Mouse (Mus musculus) heart, postnatal 36 days (tissue): ENCODE data around the gene Rnf41. TPM values are rescaled to one million over a fixed set of nuclear protein-coding genes. Genes with fewer than 3 reads are reported as not detected.

Experiments used
- DNase-seq, 2 experiments: peaks; one replicate each; pipeline ENCODE4 v3.0.0; 2021 to 2022
- intact Hi-C: fragments of 180-260 bp; cut with DNase I; formaldehyde crosslinking; loops from one replicate; pipeline ENCODE4 v1.15.1; 2025
- total RNA-seq, 2 experiments: library from RNA; stranded (reverse); gene quantifications; 2 replicates each; pipeline ENCODE4 v1.2.3; 2021

Rnf41 gene
- total RNA-seq, 2 experiments from 2014 or later = 16.3 to 18.3 TPM

DNA sequence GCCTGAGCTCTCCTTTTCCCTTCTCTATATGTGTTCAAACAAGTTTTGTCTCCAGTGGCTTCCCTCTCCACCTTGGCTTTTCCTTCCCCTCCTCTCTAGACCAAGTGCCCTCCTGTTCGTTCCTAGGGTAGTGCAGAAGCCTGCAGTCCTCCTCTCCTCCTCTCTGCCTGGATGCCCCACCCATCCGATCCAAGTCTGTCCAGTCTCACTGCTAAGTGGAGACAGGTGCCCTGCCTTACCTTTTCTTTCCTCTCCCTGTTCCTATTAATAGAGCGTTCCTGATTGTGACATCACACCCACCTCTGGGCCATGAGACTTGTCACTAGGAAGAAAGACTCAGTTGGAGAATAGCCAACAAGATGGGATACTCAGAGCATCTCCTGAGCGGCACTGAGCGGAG, 3.4 kb downstream of the Rnf41 start:
- intact Hi-C loops = loop anchor here (5.0 kb wide), 1 partner anchor 132 kb away; the partner anchor contains the start of genes Rpl41 and Zc3h10
- DNase-seq = no peak

DNA sequence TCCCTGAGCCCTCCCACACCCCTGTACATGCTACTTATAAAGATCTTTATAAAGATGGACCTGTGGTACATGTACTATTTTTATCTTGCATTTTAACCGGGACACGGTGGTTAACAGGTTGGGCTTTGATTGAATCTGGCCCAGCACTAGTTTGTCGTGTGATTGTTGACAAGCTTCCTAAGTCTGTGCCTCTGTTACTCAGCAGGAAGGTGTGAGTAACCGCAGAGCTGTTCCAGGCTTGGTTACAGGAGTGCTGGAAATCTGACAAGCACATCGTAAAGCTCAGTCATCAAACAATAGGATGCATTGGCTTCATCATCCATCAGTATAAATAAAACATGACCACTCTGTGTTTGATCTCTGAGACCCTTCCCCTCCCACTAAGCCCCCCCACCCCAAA, 11.0 kb downstream of the Rnf41 start:
- DNase-seq = no peak
- intact Hi-C loops = no loop called here

DNA sequence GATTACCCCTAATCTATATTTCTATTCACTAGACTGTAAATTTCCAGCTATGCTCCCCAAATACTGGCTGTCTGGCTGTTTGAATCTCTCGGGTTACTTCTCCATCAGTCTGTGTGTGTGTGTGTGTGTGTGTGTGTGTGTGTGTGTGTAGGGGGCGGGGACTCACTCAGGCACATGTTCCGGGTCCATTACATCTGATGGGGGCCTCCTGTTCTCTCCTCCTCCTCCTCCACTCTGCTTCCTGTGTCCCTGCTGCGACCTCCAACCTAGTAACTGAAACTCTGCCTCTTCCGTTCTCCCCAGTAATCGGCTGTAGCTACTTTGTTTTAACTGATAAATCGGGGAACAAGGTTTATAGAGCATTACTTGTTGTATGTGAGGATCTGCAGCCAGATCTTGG, 13.1 kb downstream of the Rnf41 start:
- no peak for DNase-seq
- intact Hi-C loops = no loop called here

DNA sequence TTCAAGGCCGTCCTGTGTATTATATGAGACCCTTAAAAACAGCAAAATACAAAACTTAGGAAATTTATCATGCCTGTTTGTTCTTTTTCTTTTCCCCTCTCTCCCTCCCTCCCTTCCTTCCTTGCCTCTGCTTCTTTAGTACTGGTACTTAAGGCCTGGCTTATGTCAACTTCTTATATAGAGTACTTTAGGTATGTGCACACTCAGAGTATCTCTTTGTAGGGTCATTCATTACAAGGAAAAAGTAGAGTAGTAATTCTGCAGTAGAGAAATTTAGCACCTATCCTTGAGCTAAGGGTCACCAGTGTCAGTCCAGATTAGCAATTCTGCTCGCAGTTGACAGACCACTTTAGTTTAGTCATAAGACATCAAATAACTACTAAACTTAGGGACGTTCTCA, 13.8 kb downstream of the Rnf41 start:
- no peak for DNase-seq
- intact Hi-C loops = no loop called here

DNA sequence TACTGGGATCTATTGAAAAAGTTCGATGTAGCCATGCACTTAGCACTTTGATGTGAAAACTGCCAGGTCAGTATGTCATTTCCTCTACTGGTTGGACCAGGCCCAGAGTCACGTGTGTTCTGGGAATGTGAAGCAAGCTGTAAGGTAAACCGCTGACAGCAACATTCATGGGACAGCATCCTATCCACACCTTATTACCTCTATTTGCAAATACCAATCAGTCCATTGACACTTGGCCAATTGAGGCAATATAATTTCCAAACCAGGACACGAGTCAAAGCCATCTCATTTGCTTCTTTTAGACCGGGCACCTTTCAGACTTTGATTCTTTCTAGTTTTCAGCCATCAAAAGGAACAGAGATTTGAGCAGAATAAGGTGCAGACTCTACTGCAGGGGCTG, 17.6 kb downstream of the Rnf41 start:
- DNase-seq = no peak
- intact Hi-C loops = no loop called here

DNA sequence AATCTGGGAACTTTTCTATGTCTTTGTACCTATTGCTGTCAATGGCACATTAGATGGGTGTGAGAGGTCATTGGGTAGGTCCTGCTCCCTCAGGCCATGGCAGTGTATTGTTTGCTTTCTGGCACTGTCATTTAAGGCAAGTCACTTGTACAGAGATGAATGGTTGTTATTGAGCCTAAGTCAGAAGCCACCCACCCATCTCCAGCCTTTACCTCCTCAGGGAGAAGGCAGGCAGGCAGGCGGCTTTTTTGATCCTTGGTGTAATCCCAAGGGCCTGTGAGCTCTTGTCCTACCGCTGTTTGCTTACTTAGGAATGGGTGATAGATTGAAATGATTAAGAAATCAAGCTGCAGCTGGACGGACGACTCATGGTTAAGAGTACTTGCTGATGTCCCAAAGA, 18.0 kb downstream of the Rnf41 start:
- intact Hi-C loops = no loop called here
- DNase-seq = no peak

DNA sequence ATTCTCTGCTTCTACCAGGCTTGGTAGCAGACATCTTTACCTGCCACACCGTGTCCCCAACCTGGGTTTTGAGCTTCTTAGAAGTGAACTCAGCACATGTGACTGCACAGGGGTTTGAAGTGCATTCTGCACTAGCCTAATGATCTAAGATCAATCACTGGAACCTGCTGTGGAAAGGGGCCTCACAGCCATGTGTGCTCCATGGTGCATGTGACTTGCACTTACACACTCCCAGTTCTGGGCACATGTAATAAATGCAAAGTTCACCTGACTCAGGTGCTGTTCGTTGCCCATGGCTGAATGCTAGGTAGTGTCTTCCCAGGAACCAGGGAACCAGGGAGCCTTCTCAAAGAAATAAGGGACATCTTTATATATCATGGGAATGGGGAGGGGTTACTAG, 22.0 kb downstream of the Rnf41 start:
- no peak for DNase-seq
- intact Hi-C loops = no loop called here

DNA sequence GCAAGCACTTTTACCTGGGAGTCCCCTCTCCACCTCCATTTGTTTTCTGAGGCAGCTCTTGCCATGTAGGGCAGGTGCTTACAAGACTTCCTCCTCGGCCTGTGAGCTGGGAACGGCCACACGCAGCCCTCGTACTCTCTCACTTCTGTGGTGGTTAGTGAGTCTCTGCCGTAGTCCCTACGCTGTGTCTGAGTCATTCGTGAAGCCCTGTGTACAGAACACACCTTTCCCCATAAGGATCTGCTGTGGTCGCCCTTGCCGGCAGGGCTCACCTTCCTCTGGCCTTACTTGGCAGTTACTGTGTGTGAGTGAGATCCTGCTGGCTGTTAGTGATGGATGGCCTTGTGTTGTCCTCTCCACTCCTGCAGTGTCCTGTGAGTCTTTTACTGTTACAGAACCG, 23.2 kb downstream of the Rnf41 start:
- intact Hi-C loops = no loop called here
- DNase-seq = no peak

DNA sequence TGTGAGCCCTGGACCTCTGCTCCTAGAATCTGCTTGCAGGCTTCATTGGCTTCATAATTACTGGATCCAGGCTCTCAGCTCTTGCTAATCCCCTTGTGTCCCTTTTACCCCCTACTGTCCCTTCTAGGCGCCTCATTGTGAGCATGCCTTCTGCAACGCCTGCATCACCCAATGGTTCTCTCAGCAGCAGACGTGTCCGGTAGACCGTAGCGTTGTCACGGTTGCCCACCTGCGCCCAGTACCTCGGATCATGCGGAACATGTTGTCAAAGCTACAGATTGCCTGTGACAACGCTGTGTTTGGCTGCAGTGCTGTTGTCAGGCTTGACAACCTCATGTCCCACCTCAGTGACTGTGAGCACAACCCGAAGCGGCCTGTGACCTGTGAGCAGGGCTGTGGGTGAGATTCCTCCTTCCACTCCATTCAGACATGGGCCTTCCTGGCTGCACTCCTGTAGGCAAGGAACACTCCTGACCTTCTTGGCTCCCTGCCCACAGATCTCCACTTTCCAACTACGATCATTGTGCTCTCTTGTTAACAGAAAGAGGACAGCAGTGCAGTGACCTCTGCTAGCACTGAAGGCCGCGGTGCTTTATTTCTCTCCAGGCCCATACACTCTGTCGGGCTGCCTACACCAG, 23.8 kb downstream of the Rnf41 start:
- intact Hi-C loops = no loop called here
- DNase-seq = peak; percentile 47 to 57

DNA sequence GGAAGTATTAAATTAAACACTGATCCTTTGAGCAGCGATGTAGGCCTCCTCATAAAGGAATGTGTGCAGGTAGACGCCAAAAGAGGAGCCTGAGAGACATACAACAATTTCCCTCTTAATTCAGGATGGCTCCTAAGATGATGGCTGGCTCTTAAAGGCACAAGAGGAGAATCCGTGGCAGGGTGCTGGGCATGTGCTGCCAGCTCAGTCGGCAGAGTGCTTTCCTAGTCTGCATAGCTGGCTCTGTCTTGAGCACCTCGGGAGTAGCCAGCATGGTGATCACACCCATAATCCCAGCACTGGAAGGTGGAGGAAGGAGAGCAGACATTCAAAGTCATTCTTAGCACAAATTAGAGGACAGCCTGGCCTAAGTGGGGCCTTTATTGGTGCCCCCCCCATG, 24.4 kb downstream of the Rnf41 start:
- intact Hi-C loops = no loop called here
- DNase-seq = no peak

DNA sequence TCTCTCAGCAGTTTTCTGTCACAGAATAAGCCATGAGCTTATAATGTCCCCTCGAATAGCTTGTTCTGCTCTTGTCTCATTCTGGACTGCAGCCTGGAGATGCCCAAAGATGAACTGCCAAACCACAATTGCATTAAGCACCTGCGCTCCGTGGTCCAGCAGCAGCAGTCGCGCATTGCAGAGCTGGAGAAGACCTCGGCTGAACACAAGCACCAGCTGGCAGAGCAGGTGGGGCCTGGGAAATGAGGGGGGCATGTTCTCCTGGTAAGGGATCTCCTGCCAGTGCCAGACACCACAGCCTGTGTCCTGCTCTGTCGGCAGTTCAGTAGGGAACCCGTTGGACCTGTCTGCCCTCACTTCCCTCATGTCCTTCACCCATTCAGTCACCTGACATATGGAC, 24.9 kb downstream of the Rnf41 start:
- intact Hi-C loops = no loop called here
- no peak for DNase-seq

DNA sequence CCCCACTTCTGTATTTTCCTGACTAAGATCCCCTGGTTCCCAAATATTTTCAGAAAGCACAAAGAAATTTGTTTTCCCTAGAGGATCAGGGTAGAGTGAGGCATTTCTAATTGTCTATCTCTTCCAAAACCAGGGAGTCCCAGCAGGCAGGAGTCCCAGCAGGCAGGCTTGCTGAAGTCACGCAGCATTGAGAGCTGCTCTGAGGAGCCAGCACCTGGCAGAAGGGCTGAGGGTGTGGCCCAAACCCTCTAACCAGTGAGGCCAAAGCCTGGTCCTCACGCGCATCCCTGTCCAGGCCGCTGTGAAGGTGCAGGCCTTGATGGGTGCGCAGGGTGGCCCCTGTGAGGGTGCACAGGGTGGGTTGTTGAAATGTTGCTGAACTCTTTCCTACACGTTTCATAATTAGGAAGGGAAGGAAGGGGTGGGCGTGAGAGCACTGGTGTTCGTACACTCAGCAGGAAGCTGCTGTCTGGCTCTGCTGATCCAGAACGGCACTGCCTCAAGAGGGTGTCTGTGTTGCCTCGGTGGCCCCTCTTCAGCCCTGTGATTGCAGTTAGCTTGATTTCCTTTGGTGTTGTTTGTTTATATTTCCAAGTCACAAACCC, 27.3 kb downstream of the Rnf41 start:
- intact Hi-C loops = no loop called here
- DNase-seq = no peak

DNA sequence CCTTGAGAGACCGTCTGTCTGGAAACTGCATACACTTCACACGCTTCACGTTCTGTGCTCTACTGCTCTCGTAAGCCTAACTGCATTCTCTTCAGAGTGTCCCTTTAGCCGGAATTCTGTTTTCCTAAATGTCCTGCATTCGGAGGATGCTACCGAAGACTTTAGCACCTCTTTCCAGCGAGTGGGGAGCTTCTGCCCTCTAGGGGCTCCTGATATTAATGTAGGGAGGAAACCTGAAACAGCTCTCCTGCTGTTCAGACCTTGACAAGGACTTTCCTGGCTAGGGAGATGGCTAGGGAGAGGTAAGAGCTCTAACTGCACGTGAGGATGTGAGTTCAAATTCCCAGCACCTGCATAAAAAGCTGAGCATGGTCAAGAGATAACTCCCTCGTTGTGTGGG, 28.9 kb downstream of the Rnf41 start:
- peak in 1 of 2 experiments; percentile 31 for DNase-seq
- intact Hi-C loops = no loop called here

DNA sequence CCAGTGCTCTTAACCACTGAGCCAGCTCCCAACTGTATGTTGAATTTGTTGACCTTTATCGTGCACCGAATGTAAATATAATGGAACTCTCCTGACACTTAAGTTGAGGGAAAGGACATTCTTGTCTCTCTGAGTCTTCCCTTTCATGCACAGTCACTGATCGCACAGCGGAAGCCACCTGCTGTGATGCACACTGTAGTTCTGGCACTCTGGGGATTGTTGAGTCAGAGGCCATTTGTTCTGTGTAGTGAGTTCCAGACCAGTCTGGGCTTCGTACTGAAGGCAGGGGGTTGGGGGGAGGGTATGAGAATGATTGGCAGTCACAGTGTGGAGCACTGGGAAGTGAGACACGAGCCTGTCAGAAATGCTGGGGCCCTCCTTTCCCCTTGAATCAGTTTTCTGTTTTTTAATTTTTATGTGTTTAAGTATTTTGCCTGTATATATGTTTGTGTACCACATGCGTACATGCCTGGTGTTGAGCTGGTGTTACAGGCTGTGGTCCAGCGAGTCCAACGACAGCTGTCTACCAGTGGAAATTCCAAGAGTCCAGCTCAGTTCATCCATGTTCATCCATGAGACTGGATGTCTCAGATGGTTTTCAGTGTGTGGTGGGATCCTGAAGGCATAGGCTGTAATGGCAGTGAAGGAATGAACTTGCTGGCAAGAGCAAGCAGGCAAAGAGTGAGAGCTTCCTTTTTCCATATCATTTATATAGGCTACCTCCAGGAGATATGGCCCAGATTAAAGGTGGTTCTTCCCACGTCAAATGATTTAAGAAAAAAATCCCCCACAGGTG, 30.1 kb downstream of the Rnf41 start:
- no peak for DNase-seq
- intact Hi-C loops = loop anchor here (2.0 kb wide), 1 partner anchor 23 kb away; no protein-coding TSS in a partner anchor

DNA sequence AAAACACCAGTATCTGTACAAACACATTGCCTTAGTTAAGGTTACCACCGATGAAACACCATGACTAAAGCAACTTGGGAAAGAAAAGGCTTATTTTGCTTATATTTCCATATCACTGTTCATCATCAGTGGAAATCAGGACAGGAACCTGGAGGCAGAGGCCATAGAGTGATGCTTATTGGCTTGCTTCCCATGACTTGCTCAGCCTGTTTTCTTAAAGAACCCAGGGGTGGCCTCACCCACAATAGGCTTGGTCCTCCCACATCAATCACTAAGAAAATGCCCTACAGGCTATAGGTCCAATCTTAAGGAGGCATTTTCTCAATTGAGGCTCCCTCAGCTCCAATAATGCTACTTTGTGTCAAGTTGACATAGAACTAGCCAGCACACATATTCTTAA, 31.3 kb downstream of the Rnf41 start:
- no peak for DNase-seq
- intact Hi-C loops = loop anchor here (2.0 kb wide), 1 partner anchor 24 kb away; no protein-coding TSS in a partner anchor

DNA sequence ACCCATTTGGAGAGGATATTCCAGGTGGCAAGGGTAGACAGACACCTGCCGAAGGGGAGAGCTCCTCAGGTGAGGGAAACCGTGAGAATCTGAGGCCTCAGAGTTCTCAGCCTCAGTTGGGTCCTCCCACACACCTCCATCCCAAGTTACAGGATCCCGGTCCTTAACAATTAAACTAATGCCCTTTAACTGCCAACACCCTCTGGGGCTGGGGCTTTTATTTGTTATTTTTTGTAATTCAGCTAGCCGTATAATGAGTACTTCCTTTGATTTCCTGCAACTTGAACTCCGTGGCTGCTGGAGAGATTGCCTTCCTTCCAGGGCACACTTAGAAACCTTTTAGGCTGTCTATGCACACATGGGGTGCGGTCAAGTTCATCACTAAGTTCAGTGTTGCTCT, 32.9 kb downstream of the Rnf41 start:
- intact Hi-C loops = no loop called here
- no peak for DNase-seq

DNA sequence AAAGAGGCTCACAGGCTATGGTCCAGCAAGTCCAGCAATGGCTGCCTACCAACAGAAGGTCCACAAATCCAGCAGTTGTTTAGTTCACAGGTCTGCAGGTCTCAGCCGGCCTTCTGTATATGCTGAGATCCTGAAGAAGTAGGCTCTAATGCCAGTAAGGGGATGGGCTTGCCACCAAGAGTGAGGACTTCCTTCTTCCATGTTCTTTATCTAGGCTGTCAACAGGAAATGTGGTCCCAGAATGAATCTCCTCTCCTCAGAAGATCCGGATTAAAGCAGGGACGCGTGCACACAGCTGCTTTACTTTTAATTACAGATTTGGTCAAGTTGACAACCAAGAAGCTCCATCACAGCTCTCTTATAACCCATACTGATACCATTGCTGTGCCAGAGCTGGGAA, 34.0 kb downstream of the Rnf41 start:
- intact Hi-C loops = no loop called here
- DNase-seq = no peak

DNA sequence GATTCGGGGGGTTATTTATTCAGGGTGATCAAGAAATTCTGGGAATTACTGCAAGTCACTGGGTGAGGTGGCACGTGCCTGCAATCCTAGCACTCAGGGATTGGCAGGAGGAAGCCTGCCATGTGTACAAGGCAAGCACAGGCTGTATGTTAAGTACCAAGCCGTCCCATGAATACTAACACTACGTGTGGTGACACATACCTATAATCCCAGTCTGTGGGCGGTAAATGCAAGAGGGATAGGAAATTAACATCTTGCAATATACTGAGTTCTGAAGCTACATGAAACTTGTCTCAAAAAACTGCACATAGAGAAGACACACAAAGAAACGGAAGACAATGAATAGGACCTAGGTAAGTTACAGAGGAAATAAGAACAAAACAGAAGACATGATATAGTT, 39.6 kb downstream of the Rnf41 start:
- DNase-seq = no peak
- intact Hi-C loops = no loop called here

DNA sequence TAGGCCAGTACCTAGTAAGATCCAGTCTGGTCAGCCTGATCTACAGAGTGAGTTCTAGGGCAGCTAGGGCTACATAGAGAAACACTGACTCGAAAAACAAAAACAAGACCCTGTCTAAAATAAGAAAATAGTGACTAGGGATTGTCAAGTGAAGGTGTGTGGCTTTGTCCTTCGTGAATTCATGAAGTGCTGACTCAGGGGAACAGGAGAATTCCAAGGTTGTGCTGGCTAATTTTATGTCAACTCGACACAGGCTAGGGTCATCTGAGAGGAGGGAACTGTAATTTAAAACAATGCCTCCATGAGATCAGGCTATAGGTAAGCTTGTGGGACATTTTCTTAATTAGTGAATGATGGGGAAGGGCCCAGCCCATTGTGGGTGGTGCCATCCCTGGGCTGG, 43.0 kb downstream of the Rnf41 start:
- DNase-seq = no peak
- intact Hi-C loops = loop anchor here (2.0 kb wide), 1 partner anchor 120 kb away; no protein-coding TSS in a partner anchor

DNA sequence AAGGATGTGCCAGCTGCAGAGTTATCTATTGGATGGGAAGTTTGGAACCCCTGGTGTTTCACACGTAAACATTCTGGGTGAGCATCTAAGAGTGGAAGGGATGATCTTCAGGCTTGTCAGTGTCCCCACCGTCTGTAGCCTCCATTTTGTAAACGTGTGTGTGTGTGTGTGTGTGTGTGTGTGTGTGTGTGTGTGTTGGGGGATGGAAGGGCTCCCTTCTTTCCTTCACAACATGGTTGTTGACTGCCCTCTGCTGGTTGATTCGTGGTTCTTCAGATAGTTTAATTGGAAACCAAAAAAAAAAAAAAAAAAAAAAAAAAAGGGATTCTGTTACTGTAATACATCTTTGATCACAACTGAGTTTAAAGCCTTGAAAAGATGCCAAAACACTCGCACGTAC, 43.8 kb downstream of the Rnf41 start:
- intact Hi-C loops = loop anchor here (1.0 to 2.0 kb wide), 3 partner anchors 46 to 120 kb away; no protein-coding TSS in a partner anchor
- DNase-seq = peak; percentile 69 to 72

DNA sequence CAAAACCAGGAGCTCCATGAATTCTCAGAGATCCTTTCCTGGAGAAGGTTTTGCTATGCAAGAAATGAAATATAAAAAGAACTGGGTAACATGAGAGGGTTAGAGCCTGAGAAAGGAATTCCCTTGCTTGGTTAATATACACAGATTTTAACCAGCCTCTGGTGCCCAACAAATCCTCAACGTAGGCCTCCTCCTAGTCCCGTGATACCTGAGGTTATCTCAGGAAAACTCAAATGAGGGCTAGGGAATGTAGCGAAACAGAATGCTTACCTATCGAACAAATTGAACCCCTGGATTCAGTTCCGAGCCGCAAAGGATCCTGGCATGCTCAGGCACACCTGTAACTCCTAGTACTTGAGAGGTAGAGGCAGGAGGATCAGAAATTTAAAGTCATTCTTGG, 46.2 kb downstream of the Rnf41 start:
- DNase-seq = no peak
- intact Hi-C loops = loop anchor here (1.0 to 2.0 kb wide), 2 partner anchors 33 to 120 kb away; partner anchors contain the start of gene Cs

DNA sequence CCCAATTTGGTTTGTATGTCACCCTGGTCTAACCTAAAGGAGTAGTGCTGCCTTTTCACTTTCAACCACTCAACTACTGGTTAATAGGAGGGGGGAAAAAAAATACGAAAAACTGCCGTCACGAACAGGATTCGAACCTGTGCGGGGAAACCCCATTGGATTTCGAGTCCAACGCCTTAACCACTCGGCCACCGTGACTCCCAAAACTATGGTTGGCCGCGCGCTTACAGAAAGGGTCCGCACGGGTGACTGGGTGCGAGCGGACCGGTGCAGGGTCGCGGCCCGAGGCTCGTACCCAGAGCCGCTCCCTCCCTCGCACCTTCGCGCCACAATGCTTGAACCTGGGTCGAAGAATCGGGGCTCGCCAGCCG, 46.9 kb downstream of the Rnf41 start:
- intact Hi-C loops = loop anchor here (2.0 kb wide), 1 partner anchor 32 kb away; no protein-coding TSS in a partner anchor
- peak; percentile 94 to 99 for DNase-seq
